Mouse (Mus musculus) right cerebral cortex, adult 18-20 months (tissue): ENCODE results near the gene Kdm5b.

ENCODE experiments used
- DNase-seq: peaks from one replicate; pipeline ENCODE4 v3.0.0; 2022; ENCODE audit warnings: mixed read lengths

Gene Kdm5b

DNA sequence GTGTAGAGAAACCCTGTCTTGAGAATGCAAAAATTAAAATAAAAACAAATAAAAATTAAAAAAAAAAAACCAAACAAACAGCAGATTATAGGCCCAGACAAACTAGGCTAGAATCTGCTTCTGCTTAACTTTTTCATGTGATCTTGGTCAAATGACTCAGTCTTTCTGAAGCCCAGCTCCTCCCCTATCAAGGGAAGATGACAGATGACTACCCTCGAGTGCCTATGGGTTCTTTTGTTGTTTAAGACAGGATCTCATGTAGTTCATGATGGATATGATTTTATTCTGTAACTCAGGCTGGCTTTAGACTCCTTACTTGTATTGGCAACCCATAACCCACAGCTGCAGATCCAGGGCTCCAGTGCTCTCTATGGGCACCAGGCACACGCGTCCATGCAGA lies 8.1 kb upstream of the Kdm5b start:
- DNase-seq, result no peak

- DNase-seq, result no peak
Measured at GRCm38 (mm10) chr1:134552396-134552795, 7.6 kb upstream of the Kdm5b start.

GRCm38 (mm10) chr1:134555240-134555870 lies 4.6 kb upstream of the Kdm5b start:
- no peak for DNase-seq

DNA sequence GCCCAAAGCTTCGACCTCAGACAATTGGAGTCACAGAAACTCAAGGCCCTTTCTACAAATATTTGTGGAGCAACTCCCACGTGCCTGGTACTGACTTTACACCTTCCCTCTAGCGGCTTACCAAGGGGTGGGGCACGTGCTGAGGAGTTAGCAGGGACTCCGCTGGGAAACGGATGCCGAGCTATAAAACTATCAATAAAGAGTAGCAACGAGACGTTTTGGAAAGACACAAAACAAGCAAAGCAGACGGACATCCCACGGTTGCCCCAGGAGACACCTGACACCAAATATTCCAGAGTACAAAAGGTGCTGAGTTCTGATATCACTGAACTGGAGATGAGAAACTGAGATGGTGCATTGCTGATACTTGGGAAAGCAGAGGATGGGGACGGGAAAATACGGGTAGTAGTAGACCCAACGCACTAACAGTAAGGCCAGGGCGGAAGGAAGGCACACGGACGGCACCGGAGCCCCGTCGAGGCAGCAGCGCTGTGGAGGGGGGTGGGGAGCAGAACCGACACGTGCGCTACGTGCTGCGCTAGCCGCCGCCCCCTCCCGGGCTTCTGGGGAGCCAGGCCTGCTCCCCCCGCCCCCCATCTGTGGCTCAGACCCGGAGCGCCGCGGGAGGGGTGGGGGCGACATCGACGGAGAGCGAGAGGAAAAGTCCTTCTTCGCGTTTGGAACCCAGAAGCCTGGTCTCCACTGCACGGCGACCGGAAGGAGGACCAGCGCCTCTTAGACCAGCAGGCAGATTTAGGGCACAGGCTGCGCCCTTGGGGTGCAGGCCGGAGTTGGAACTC lies 3.9 kb upstream of the Kdm5b start:
- peak; percentile 61 for DNase-seq

DNA sequence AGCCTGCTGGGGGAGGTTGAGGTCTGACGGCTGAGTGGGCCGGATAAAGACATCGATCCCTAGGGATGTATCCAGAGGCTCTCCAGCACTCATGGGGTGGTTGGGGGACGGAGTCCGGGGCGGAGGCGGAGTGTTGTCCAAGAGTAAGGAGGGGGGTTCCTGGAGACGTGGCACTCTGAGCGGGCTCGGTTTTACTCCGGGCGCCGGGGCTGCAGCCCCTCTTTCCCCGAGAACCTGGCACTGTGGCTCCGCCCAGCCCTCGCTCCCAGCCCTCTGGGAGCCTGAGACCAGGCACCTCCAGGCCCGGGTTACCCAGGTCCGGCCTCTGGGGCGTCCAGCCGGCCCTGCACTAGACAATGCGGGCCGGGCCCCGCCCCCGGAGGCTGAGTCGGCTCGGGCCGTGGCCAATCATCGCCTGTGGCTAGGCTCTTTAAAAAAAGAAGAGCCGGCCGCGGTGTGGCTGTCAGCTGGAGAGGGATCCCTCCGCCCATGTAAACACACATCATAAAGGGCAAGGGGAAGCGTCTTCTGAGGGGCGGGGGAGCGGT lies 3.2 kb upstream of the Kdm5b start:
- DNase-seq, result peak; percentile 97

GRCm38 (mm10) chr1:134558511-134558910 lies 1.5 kb upstream of the Kdm5b start:
- DNase-seq, result no peak

- no peak for DNase-seq
Measured at GRCm38 (mm10) chr1:134559226-134559625, 745 bp upstream of the Kdm5b start.

GRCm38 (mm10) chr1:134560396-134560795 lies 425 bp downstream of the Kdm5b start:
- peak; percentile 56 for DNase-seq

GRCm38 (mm10) chr1:134560801-134561769 lies 1.1 kb downstream of the Kdm5b start:
- DNase-seq, result peak; percentile 43

DNA sequence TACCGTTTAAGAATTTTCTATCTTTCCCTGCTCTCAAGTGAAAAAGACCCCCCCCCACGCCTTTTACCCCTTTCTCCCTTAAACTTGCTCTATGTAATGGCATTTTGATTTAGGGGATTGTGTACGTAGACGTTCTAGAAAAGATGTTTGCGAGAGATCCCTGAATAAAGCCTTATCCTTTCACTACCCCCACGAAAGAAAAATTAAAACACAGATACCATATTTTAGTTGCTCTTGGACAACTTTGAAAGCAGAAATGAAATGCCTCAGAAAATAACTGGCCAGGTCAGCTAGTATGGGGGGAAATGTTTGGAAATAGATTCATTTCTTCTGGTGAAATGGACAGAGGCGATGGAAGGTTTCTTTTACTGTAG lies 1.8 kb downstream of the Kdm5b start:
- DNase-seq, result no peak

- no peak for DNase-seq
Measured at GRCm38 (mm10) chr1:134562457-134562856, 2.5 kb downstream of the Kdm5b start.

- no peak for DNase-seq
Measured at GRCm38 (mm10) chr1:134563726-134564125, 3.8 kb downstream of the Kdm5b start.

DNA sequence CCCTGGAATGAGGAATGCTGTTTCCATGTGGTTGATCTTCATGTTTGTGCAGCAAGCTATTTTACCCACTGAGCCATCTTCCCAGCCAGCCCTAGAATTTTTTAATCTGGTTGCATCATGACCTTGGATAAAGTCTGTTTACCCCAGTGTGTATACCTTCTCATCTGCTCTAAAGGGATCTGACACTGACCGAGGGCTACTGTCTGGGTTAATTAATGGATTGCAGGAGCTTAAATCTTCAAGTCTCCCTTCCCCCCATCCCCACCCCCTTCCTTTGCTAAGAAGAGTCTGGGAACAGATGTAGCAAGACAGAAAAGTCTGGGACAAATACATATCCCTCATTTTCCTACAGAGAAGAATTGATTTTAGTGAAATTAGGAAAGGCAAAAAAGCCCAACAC lies 7.5 kb downstream of the Kdm5b start:
- DNase-seq, result no peak

DNA sequence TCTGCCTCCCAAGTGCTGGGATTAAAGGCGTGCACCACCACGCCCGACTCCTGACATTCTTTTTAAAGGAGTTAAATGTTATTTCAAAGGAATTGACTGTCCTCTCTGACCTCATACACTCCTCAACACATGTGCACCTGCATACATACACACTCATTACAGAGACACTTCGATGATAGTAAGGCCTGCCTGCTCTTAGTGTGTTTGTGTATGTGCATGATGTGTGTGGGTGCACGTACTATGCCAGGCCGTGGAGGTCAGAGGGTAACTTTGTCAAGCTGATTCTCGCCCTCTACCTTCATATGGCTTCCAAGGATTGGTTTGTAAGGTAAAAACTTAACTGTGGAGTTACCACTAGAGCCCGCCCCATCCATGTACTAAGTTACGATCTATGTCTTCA lies 10.2 kb downstream of the Kdm5b start:
- DNase-seq, result no peak

DNA sequence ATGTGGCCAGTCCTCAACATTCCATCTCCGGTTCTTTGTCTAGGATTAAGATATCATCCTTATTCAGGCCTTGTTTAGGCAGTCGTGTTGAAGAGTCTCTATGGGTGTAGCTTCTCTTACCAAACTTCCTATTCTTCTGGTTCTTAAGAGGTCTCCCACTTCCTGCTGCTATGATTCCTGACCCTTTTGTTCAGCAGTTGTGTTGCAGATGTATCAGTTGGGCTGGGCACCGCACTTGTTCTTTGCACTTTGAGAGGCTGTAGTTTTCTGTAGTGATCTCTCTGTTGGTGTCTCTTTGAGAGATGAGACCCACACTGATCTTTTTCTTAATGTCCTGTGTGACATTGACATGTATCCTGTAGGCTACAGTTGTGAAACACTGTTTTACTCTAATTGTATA lies 10.7 kb downstream of the Kdm5b start:
- DNase-seq, result no peak

- DNase-seq, result no peak
Measured at GRCm38 (mm10) chr1:134573300-134573931, 13.4 kb downstream of the Kdm5b start.

- no peak for DNase-seq
Measured at GRCm38 (mm10) chr1:134573932-134574315, 14.0 kb downstream of the Kdm5b start.

GRCm38 (mm10) chr1:134577384-134578120 lies 17.6 kb downstream of the Kdm5b start:
- DNase-seq, result no peak

GRCm38 (mm10) chr1:134580796-134581195 lies 20.8 kb downstream of the Kdm5b start:
- DNase-seq, result no peak

GRCm38 (mm10) chr1:134583560-134583959 lies 23.6 kb downstream of the Kdm5b start:
- no peak for DNase-seq

- no peak for DNase-seq
Measured at GRCm38 (mm10) chr1:134589676-134590075, 29.7 kb downstream of the Kdm5b start.

DNA sequence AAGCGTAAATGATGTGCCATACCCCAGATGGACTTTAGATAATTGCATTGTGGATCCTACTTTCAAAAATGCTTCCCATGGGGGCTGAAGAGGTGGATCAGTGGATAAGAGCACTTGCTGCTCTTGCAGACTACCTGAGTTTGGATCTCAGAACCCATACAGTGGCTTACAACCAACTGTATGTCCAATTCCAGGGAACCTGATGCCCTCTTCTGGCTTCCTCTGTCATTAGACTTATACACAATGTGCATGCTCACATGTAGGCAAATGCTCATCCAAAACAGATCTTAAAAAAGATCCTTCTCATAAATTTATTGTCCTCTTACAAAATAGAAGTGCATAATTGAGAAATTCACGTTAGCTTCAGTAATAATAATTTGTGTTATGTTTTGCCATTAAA lies 31.8 kb downstream of the Kdm5b start:
- no peak for DNase-seq
